Mouse (Mus musculus) cerebellum, postnatal 10 days (tissue): ENCODE results near the gene Arid5b.

Experiments
- DNase-seq, 2 experiments: peaks; one replicate each; pipeline ENCODE4 v3.0.0; 2021; ENCODE audit warnings: mixed read lengths in 2 of 2

The Arid5b gene

DNA sequence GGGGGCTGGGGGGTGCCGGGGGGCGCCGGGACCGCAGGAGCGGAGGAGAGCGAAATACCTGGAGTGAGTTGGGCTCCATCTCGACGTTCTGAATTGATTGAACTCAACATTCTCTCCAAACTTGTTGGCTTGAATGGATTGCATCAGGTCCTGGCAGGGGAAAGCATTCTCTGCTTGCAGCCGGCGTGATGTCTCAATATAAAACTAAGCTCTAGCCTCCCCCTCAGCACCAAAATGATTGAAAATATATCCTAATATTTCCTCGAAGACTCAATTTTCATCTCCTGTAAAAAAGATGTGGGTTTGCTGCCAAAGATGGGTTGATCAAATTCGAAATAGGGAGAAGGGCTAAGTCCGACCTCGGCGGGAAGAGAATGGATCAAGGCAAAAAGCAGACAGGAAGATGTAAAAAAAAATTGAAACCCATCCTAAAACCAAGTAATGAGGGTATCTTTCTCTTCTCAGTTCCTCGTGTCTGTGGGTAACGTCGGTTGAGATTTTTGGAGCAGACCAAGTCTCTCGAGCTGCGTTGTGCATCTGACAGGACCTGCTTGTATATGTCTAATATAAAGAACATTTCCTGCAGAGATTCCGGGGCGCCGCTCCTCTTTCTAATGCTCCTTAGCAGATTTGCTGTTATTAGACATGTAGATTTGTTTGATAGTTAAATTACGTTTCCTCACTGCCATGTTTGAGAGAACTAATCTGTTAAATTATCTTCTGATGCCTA, at the start of gene Arid5b:
Arid5b (minus strand) TSS at position 109 of the 730 bp plus-strand sequence.
- peak; percentile 79 for DNase-seq

DNA sequence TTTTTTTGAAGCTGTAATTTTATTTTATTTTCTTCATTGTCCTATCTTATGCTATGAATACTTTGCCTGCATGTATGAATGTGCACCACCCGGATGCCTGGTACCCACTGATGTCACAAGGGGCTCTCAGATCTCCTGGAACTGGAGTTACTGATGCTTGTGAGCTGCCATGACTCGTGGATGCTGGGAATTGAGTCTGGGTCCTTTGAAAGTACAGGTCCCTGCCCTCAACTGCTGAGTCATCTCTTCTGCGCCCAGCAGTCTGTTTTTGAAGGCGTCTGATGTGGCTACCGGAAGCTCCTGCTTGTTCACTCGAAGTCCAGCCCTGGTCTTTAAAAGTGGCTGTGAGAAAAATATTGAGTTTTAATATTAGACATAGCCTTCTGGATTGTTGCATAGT, 46.8 kb upstream of the Arid5b start:
- no peak for DNase-seq

DNA sequence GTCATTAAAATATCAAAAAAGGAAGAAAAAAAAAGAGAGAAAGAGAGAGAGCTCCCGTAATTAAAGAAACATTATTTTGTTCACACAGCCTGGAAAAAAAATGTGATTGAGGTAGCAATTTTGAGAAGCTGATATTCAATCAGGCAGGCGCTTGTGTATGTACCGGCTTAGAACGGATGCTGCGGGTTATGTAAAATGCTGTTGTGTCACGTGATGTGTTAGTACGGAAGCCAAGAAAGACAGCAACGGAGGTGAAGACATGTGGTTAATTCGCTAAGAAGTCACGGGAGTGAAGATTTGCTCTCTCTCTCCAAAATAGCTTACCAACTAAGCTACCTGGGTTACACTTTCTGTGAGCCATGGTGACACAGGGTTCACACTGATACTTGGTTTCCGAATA, 45.5 kb upstream of the Arid5b start:
- DNase-seq = no peak

DNA sequence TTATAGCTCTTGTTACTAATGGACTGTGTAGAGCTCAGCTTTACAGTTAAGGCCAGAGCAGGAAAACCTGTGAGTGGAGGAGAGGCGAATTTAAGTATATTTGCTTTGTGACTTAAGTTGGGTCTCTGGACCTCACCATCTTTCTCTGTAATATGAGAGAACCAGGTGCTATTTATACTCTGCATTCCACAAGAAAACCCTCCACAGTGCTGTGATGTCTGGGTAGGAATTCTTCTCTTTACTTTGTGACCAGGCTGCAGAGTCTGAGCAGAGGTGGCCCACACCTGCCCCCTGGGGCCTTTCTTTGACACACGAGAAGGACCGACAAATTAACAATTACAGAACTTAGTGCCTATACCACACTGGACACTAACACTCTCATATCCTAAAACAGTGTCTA, 44.6 kb upstream of the Arid5b start:
- DNase-seq = no peak

DNA sequence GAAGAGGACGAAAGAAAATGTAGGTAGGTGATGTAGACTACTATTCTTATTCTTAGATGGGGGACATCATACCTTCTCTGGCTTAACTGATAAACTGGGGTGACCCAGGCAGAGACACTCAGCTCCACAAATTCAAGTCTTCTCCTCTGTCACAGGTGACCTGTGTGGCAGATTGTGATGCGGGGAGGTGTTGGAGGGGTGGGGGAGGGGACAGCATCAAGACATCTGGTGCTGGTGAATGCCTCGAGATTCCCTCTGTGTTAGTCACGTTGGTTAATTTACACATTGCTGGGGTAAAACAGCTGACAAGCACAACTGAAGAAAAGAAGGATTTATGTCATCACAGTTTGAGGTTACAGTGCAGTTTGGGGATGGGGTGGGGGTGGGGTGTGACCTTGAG, 42.4 kb upstream of the Arid5b start:
- no peak for DNase-seq

DNA sequence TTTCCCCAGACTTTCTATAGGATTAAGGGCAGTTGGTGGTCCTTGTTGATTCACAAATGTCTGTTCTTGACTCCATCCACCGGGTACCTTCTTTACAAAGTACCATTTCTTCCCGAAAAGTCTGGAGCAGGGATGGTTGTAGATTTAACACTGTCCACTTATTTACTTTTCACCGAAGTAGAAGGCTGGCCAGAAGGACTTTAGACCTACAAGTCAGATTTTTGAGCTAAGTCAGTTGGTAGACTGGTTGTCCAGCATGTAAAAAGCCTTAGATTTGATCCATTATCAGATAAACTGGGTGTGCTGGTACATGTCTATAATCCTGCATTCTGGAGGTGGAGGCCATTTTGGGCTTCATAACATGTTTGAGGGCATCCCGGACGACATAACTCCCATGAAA, 42.0 kb upstream of the Arid5b start:
- no peak for DNase-seq

DNA sequence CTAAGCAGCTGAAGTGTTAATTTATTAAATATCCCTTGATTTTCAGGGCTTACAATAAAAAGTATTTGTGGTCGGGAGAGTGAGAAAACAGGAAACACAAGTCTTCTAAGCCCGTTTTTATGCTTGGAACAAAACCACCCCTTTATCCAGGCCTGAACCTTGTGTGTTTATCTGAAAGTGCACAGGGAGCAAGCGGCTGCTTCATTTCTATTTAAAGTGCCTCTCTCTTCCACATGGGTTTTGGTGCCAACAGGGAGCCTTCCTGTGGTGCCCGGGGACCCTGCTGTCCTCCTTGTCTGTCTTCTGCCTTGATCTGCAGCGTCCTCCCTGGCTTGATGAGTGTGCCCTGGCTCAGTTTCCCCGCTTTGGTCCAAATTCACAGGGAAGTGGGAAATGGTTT, 40.9 kb upstream of the Arid5b start:
- DNase-seq = peak; percentile 7 to 12

DNA sequence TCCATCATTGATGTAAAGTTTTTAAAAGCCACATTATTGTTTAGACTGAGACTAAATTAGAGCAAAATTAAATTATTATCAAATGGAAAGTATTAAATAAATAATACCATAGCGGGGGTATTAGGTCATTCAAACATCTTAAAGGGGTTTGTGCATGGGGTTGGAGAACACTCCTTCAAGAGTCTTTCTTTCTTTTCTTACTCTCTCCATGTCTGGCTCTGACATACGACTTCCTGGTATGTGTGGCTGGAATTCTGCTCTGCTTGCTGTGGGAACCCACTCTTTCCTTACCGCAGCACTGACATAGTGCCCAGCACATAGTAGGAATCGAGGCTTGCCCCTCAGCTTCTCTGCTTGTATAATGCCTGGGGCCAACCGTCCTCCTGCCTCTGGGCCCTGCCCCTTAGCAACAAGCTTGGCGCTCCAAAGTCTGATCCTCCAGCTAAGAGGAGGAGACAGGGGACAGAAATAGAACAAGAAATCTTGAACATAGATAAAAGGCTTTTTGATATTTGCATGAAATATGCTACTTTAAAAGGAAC, 40.0 kb upstream of the Arid5b start:
- no peak for DNase-seq

DNA sequence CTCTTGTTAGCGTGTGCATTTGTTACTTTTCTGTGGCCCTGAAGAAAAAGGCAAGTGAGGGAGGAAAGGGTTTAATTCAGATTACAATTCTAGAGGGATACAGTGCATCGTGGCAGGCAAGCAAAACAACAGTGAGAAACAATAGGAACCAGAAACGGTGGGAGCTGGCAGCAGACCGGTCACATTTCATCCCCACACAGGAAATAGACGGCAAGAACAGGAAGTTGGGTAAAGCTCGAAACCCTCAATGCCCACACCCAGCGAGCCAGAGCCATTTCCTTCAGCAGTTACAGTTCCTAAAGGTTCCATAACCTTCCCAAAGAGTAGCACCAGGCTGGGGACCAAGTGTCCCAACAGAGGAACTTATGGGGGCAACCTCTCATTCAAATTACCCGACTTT, 34.2 kb upstream of the Arid5b start:
- no peak for DNase-seq

DNA sequence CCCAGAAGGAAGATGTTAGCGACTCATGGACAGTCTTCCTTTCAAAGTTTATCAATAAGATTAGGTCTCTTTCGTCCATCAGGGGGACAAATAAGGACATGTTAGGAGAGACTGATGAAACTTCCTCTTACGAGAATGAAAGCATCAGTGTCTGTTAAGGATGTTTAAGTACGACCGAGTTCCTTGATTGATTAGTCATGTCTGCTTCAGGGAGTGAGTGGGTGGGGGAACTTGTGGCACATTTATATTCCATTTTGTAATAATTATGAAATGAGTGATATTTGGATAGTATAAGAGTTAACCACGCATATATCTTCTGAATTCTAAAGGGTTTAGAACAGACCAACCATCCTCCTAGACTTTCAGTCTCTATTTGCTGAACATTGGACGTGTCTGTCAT, 22.5 kb upstream of the Arid5b start:
- DNase-seq = no peak

DNA sequence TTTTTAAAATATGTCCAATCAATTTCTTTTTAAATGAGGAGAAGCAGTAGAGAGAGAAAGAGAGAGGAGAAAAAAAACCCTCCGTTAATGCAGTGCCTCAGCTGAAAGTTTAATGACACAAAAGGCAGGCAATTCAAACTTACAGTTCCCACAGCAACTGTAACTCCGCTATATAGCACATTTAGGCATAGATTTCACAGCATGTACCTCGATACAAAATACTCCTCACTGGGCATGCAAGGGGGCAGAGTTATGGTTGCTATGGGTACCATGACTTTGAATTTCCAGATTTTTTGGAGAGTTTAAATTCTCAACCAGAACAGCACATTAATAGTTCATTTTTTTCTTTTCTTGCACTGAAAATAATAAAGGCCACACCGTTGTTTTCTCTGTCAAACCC, 10.9 kb upstream of the Arid5b start:
- no peak for DNase-seq

DNA sequence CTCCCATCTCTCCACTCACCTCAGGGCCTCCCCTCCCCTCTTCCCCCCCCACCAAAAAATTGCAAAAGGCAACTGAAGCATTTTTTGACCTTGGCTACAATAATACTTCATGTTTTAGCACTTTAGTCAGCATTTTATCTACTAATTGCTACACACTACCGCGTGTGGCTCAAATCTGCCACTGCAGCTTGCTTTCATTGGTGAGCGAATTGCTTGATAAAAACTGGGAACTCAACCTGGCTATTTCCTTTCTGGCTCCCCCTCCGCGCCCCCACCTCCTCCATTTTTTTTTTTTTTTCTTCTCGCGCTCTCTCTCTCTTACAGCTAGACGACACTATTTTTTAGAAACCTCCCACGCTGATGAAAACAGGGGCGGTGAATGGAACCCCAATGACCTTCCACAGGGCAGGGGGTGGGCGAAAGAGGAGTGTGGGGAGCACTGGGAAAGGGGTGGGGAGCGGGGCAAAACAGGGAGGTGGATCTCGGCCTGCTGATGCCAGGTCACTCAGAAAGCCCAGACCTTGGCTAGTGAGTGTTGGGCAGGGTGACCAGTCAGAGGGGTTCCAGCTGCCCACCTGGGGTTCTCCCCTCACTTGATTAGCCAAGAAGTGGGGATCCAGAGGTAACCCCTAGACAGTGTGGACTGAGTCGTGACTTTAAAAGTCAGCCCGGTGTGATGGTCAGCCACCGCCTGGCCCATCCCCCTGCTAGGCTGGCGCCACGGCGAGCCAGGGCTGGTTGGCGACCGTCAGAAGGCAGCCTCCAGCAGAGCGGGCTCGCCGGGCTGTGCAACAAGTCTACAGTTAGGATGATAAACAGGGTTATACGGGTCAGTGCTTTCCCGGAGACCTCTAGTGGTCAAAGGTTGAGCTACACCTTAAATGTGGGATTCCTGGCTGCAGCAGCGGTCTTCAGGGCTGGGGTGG, 4.2 kb upstream of the Arid5b start:
- peak; percentile 87 to 91 for DNase-seq

DNA sequence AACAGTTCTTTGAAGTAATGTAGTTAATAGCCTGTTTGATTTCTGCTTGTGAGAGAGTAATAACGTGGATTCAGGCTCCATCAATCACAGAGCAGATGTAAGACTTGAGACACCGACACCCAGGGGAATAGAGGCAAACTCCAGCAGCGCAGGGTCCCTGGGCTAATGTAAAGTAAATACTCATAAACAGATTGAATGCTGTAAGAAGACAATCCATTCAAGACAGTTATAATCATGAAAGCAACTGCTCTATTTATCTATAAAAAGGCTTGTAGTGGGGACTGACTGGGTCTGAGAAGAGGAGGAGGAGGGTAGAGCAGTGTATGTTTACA, 3.2 kb upstream of the Arid5b start:
- DNase-seq = peak in 1 of 2 experiments; percentile 7

DNA sequence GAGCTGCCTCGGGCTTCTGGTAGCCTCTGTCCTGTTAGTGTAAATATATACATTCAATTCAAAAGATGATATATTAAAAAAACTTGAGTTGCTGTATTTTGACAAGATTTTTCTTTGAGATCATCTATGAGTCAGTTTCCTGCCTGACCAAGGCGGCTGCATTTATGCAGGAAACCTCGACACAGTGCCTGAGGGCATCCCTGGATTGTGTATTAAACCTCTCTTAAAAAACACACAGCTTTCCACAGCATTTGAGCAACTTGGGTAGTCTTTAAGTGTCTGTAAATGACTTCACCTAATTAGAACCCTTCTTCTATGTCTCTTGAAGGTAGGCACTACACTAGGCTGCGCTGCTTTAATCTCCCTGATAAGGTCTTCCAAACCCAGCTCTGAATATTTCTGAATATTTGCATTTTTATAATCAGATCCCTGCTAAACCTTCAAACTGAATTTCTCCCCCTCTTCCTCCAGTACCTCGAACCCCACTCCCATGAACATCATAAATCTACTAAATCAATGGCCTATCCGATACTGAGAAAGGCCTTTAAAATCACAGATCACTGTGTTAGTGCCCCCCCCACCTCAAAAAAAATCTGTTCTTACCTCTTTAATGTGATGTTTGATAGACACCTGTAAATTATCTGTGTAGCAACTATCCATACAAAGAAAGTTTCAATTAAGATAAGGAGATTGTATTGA, 2.7 kb upstream of the Arid5b start:
- peak in 1 of 2 experiments; percentile 10 for DNase-seq

DNA sequence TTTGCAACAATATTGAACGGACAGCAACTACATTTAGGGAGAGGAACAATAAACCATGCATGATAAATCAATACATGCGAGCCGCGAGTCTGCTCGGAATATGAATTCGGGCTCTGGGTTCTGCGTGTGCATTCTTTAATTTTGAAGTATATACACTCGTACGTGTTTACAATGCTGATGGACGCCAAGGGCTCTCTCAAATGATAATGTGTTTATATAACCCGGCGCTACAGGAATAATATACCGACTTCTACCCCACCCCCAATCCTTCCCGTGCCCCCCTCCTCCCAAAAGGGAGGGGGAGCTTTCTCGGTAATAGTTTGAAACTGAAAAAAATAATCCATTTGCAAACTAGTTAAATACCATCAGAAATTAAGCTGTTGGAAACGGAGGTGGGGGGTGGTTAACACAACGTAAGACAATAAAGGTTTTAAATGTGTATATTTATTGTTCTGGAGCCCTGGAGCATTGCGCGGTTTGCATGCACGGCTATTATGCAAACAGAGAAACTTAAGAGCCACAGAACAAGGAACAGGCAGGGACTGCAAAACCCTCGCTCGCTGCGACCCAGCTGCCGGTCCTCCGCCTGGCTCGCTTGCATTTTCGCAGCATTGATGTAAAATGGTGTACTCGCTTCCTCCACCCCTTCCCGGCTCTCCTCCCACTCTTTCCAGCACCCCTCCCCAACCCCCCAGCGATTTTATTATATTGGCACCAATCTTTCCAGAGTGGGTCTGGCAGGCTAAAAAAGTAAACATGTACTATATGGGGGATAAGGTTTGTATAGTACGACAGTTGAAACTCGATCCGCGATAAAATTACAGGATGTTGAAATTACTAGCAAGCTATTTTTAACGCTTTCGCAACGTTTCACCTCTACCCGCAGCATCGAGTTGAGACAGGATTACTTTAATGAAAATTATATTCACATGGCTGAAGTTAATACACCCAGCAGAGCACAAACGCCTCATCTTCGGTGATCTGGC, 1.3 kb upstream of the Arid5b start:
- peak; percentile 88 to 89 for DNase-seq

DNA sequence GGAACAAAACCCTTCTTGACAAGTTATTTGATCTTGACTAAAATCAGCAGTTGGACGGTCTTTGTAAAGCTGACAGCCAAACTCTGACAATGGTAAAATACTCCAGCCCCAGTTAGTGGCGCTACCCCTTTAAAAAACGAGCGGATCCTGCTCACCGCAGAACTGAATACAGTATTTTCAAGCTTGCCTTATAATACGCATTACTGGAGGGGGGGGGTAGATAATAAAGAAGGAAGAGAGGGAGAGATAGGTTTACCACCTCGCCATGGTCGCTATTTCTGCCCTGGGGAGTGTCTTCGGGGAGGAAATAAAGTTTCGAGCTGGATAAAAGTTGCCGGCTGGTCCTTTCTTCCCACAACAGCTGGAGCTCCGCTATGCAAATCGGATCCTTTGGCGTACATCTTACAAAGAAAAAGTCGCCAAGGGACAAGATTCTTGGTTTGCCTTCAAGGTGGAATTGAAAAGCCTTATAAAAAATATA, 829 bp downstream of the Arid5b start:
- peak; percentile 42 to 62 for DNase-seq

DNA sequence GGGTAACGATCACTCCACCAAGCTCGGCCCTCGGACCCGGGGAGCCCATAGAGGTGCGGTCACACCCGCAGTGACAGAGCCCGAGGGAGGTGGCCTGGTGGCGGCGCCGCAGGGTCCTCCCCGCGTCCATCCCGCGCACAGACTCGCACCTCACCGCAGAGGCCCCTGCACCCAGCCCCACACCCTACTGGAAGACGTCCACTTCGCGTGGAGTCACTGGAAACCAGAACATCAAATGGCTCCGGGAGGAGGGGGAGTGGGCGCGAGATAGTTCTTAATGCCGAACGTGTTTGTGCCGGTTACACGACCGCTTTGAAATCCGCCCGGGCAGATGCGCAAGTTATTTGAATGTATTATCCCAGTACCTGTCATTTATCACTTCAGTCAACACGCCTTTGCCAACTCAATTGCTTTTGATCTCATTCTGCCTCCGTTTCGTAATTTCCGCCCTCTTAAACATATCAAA, 1.5 kb downstream of the Arid5b start:
- DNase-seq = peak; percentile 75 to 76

DNA sequence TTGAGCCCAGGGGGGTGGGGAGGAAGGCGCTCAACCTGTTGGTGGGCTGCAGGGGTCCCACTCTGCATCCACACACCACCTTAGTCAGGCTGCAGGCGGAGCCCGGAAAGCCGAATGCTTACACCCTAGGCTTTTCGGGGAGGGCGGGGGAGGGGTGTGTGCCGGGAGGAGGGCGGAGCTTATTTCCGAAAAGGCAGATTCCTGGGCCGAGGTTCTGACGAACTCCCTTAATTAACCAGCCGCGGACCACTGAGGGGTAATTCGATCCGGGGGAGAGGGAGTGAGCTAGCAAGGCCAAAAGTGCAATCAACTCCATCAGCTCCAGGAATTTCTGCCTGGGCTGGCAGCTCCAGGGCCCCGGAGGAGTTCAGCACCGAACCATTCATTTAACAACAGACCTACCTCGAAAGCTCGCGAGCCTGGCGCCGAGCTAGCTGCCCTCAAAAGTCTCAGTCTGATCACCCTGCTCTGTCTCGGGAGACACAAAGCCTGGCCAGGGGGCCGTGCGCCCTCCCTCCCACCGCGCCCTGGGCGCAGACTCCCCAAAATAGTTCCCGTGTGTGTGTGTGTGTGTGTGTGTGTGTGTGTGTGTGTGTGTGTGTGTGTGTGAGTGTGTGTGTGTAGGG, 2.1 kb downstream of the Arid5b start:
- DNase-seq = peak; percentile 84 to 85

DNA sequence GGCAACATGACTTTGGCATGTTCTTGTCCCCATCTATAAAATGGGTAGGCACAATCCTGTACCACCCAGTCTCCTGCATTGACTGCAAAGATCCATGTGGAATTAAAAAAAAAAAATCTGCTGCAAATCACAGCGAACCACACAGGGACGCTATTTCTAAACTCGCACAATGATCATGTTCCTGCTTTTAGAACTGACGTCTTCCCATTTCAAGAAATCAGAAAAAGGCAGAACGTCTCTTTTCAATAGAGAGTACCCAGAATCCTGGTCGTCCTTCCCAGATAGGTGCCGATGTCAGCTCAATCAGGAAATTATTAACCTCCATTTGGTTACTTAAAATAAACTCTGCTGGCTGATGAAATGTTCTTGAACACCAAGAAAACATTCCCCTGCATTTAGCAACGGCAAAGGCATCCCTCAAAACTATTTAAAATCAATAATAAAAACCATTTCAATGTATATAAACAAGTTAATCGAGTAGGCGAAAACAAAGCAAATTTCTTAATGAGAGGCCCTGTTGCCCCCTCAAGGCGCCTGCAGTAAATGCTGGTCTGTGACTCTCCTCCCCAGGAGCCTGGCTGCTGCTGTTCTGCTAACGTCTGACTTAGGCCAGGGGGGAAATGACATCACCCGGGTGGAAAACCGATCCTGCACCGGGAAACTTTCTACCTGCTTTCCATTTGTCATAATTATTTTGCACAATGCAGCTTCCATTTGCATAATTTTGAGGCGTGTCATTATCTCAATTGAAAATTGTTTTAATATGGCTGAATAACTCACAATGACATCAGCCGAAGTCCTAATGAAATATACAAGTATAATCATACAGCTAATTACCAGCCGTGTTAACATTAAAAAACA, 3.4 kb downstream of the Arid5b start:
- peak; percentile 43 to 54 for DNase-seq

DNA sequence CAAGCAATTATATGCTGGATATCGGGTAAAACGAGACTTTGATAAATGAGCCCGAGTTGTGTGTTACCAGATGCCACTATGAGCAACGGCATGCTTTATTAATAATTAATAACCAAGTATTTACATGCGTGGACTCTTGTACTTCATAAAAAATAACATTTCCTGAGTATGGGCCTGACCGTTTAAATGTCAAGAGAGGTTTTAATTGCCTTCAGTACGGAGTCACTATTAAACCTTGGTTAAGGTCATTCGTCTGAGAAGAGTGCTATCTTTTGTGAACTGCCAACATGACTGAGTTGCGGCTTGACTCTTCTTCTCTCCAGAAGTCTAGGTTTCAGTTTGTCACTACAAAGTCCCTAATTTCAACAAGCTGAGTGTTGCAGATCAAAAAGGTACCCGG, 8.8 kb downstream of the Arid5b start:
- no peak for DNase-seq
